10 mouse cellular contexts compared by ENCODE assay signal in the genomic region with DNA sequence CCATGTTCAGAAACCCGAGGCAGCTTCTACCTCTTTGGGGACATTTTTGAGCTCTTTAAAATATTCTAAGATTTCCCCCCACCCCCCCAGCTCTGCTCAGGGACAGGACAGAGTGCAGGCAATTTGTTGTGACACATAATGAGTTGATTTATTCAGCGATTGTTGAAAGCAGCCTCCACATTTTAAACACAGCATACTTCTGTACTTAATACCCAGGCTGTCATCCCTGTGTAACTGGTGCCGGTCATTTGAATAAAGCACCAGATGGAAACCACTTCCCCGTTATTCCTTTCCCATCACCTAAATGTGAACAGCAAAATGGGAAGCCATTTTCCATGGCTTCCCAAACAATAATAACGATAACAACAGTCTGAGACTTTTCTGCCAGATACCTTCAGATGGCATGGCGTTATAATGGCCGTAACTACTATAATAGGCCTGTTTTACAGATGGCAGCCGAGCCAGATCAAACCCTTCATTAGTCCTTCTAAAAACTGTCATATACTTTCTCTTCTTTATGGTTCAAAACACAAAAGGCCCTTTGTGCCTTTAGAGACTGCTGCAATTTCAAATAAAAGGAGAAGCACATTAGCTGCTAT.
DNase-seq lines count a peak whose midpoint lies in the region; ATAC-seq and TF ChIP-seq lines count a peak whose summit lies in the region.
"Had no signal": no experiment of that assay in that cellular context is flagged by ENCODE, and none has a peak within 500 bp of the region (broad histone marks: within the 10 kb centered on the region; RNA-seq: fewer than 3 reads in every experiment).

No protein-coding gene starts in this region.

- no peak for ATAC-seq in heart, embryonic 13.5 days (ENCODE audit: extremely low read depth, insufficient number of reproducible peaks, low FRiP score, low TSS enrichment)
- ATAC-seq in stomach, embryonic 14.5 days (ENCODE audit: insufficient number of reproducible peaks, insufficient read depth, low FRiP score, low read depth), result no peak
- ATAC-seq in stomach, postnatal 0 days (ENCODE audit: low FRiP score, low TSS enrichment), result no peak
- no peak for ATAC-seq in limb, embryonic 14.5 days (ENCODE audit: low FRiP score, low read depth)

- peaks cover 24% of the 10 kb centered on the region for H3K4me1 ChIP-seq in heart, embryonic 13.5 days
- peaks cover 26% of the 10 kb centered on the region for H3K4me1 ChIP-seq in heart, embryonic 10.5 days
- H3K4me1 ChIP-seq in stomach, embryonic 14.5 days (ENCODE audit: control insufficient read depth, insufficient read depth, low read length), result peaks cover 19% of the 10 kb centered on the region; the same call in 1 of the 2 replicates
- no peaks in the 10 kb centered on the region for H3K4me1 ChIP-seq in stomach, postnatal 0 days (replicated peaks; ENCODE audit: control insufficient read depth, insufficient read depth)
- H3K4me1 ChIP-seq in limb, embryonic 14.5 days (ENCODE audit: control insufficient read depth, insufficient read depth, low read length), result peaks cover 24% of the 10 kb centered on the region
- peaks cover 9% of the 10 kb centered on the region for H3K4me1 ChIP-seq in thymus, adult 2 months (replicated peaks; ENCODE audit: control insufficient read depth, insufficient read depth, low read length)

- H3K4me2 ChIP-seq in heart, embryonic 13.5 days, result no peak overlapping the region
- no peak overlapping the region for H3K4me2 ChIP-seq in stomach, embryonic 14.5 days (replicated peaks; ENCODE audit: low read depth, low read length)
- H3K4me2 ChIP-seq in stomach, postnatal 0 days (replicated peaks; ENCODE audit: low read depth), result no peak overlapping the region
- no peak overlapping the region for H3K4me2 ChIP-seq in limb, embryonic 14.5 days (replicated peaks; ENCODE audit: low read depth, low read length, severe bottlenecking)

- H3K4me3 ChIP-seq in heart, embryonic 13.5 days, result no peak overlapping the region
- no peak overlapping the region for H3K4me3 ChIP-seq in heart, embryonic 10.5 days
- no peak overlapping the region for H3K4me3 ChIP-seq in stomach, embryonic 14.5 days (ENCODE audit: low read depth, low read length)
- H3K4me3 ChIP-seq in stomach, postnatal 0 days (ENCODE audit: low read depth, low read length), result no peak overlapping the region
- H3K4me3 ChIP-seq in limb, embryonic 14.5 days (replicated peaks; ENCODE audit: low read length), result no peak overlapping the region
- H3K4me3 ChIP-seq in thymus, adult 2 months (ENCODE audit: control insufficient read depth, insufficient read depth, low read length), result no peak overlapping the region
- H3K4me3 ChIP-seq: layer of hippocampus, adult 2 months had no signal

- TF ChIP-seq EP300 in stomach, postnatal 0 days (optimal IDR thresholded peaks at IDR 0.05), result no peak

- no peaks in the 10 kb centered on the region for H3K9me3 ChIP-seq in heart, embryonic 13.5 days
- no peaks in the 10 kb centered on the region for H3K9me3 ChIP-seq in heart, embryonic 10.5 days
- no peaks in the 10 kb centered on the region for H3K9me3 ChIP-seq in stomach, embryonic 14.5 days (ENCODE audit: control insufficient read depth, low read depth, low read length)
- no peaks in the 10 kb centered on the region for H3K9me3 ChIP-seq in stomach, postnatal 0 days (ENCODE audit: control insufficient read depth, low read length)
- no peaks in the 10 kb centered on the region for H3K9me3 ChIP-seq in limb, embryonic 14.5 days (ENCODE audit: control insufficient read depth, low read length)

- TF ChIP-seq CTCF in stomach, postnatal 0 days (IDR thresholded peaks at IDR 0.05; ENCODE audit: low read depth), result no peak
- TF ChIP-seq CTCF in thymus, adult 2 months (IDR thresholded peaks at IDR 0.05; ENCODE audit: borderline replicate concordance, control insufficient read depth, extremely low read depth, insufficient read depth, low read length, poor library complexity), result no peak

- WGBS in heart, embryonic 13.5 days, result 73% methylated on average over 8 of the region's 8 CpGs
- 82% methylated on average over 8 of the region's 8 CpGs for WGBS in heart, embryonic 10.5 days
- 45% methylated on average over 8 of the region's 8 CpGs for WGBS in stomach, embryonic 14.5 days
- 62% methylated on average over 8 of the region's 8 CpGs for WGBS in stomach, postnatal 0 days
- WGBS in limb, embryonic 14.5 days, result 35% methylated on average over 8 of the region's 8 CpGs
- WGBS in thymus, adult 2 months, result 95% methylated on average over 8 of the region's 8 CpGs

- TF ChIP-seq POLR2A in limb, embryonic 14.5 days (IDR thresholded peaks at IDR 0.05; ENCODE audit: borderline replicate concordance, extremely low read depth, insufficient read depth, insufficient read length), result no peak
- no peak for TF ChIP-seq POLR2A in thymus, adult 2 months (IDR thresholded peaks at IDR 0.05; ENCODE audit: control insufficient read depth, extremely low read depth, insufficient read depth, low read length, poor library complexity)

- H3K27me3 ChIP-seq in heart, embryonic 13.5 days (replicated peaks), result peaks cover 5% of the 10 kb centered on the region; the same call in 1 of the 2 replicates
- no peaks in the 10 kb centered on the region for H3K27me3 ChIP-seq in heart, embryonic 10.5 days (ENCODE audit: insufficient read depth, poor library complexity, severe bottlenecking)
- no peaks in the 10 kb centered on the region for H3K27me3 ChIP-seq in stomach, embryonic 14.5 days (ENCODE audit: control insufficient read depth, insufficient read depth, low read length)
- H3K27me3 ChIP-seq in stomach, postnatal 0 days (ENCODE audit: control insufficient read depth, insufficient read depth, low read length), result no peaks in the 10 kb centered on the region
- H3K27me3 ChIP-seq in limb, embryonic 14.5 days (ENCODE audit: control insufficient read depth, insufficient read depth, low read length), result no peaks in the 10 kb centered on the region
- no peaks in the 10 kb centered on the region; the same call in 1 of the 2 replicates for H3K27me3 ChIP-seq in thymus, adult 2 months (ENCODE audit: control insufficient read depth, insufficient read depth, low read length)

- 0 out of 2 replicates have a peak overlapping the region, but pooled peaks have one; percentile 39 for H3K27ac ChIP-seq in heart, embryonic 13.5 days (replicated peaks)
- no peak overlapping the region for H3K27ac ChIP-seq in heart, embryonic 10.5 days
- H3K27ac ChIP-seq in stomach, embryonic 14.5 days (ENCODE audit: low read length), result peak overlapping the region; percentile 16; the same call in 1 of the 2 replicates
- no peak overlapping the region for H3K27ac ChIP-seq in stomach, postnatal 0 days (replicated peaks)
- H3K27ac ChIP-seq in limb, embryonic 14.5 days (replicated peaks; ENCODE audit: low read depth, low read length), result no peak overlapping the region
- H3K27ac ChIP-seq in thymus, adult 2 months (ENCODE audit: control insufficient read depth, insufficient read depth, low read length), result no peak overlapping the region
- H3K27ac ChIP-seq: layer of hippocampus, adult 2 months; macrophage had no signal

- no peak for DNase-seq in heart, embryonic 10.5 days (ENCODE audit: low spot score)
- no peak for DNase-seq in stomach, postnatal 0 days (ENCODE audit: low spot score)
- DNase-seq in limb, embryonic 14.5 days (ENCODE audit: low spot score), result no peak
- no peak for DNase-seq in cerebellum, postnatal 4 days (ENCODE audit: low spot score in 2 of 2)
- no peak for DNase-seq in thymus, adult 2 months
- no peak for DNase-seq in urinary bladder, postnatal 4 days (ENCODE audit: low spot score in 2 of 2)

- H3K36me3 ChIP-seq in heart, embryonic 13.5 days, result no peaks in the 10 kb centered on the region
- no peaks in the 10 kb centered on the region for H3K36me3 ChIP-seq in heart, embryonic 10.5 days
- H3K36me3 ChIP-seq in stomach, embryonic 14.5 days (ENCODE audit: control insufficient read depth, insufficient read depth, low read length), result no peaks in the 10 kb centered on the region
- no peaks in the 10 kb centered on the region for H3K36me3 ChIP-seq in stomach, postnatal 0 days (ENCODE audit: control insufficient read depth, insufficient read depth, low read length)
- no peaks in the 10 kb centered on the region for H3K36me3 ChIP-seq in limb, embryonic 14.5 days (ENCODE audit: control insufficient read depth, insufficient read depth, low read length)
- no peaks in the 10 kb centered on the region for H3K36me3 ChIP-seq in thymus, adult 2 months (ENCODE audit: control insufficient read depth, insufficient read depth, low read length)

- H3K9ac ChIP-seq in heart, embryonic 13.5 days, result no peak overlapping the region
- H3K9ac ChIP-seq in stomach, embryonic 14.5 days (replicated peaks; ENCODE audit: low read depth, low read length), result no peak overlapping the region
- no peak overlapping the region for H3K9ac ChIP-seq in stomach, postnatal 0 days (ENCODE audit: low read length)
- 0 out of 2 replicates have a peak overlapping the region, but pooled peaks have one; percentile 18 for H3K9ac ChIP-seq in limb, embryonic 14.5 days (ENCODE audit: low read depth, low read length, severe bottlenecking)

Comparison
In these comparisons a context has a peak if more than half of its experiments do, and no peak if none do; other contexts are left out.
1. H3K27ac ChIP-seq: peak in heart, embryonic 13.5 days (single experiment) and stomach, embryonic 14.5 days (single experiment); none in heart, embryonic 10.5 days (single experiment), stomach, postnatal 0 days (single experiment), limb, embryonic 14.5 days (single experiment) and thymus, adult 2 months (single experiment).